Mouse (Mus musculus) neural tube, embryonic 12.5 days (tissue): ENCODE measurements at regions not wholly inside any gene's neighbourhood (a gene's known extent, or its start where the extent isn't known, plus 50 kb on each side); places are given as distances from the start of the nearest gene placed in this dataset.
"Not testable (repeated sequence)": the region's sequence is repeated elsewhere in the genome, so short reads cannot be mapped to it uniquely, and the experiment has no call there.

ENCODE experiments used
- ATAC-seq: fragments of 200-750 bp; cut with Nextera tagmentation; 2 replicates; pipeline ENCODE4 v1.8.0; 2017; ENCODE audit warnings: low read depth, mild to moderate bottlenecking, moderate TSS enrichment, moderate library complexity; ENCODE audit not compliant: low FRiP score
- H3K27ac ChIP-seq: fragments of 300-500 bp; sonication (generic); 2 replicates; pipeline ENCODE4 v1.5.1; 2016
- H3K27me3 ChIP-seq: fragments of 300-500 bp; sonication (generic); replicated peaks from 2 replicates; pipeline ENCODE4 v1.6.1; 2016; ENCODE audit warnings: mild to moderate bottlenecking
- H3K36me3 ChIP-seq: fragments of 300-500 bp; sonication (generic); 2 replicates; pipeline ENCODE4 v1.6.1; 2016; ENCODE audit warnings: mild to moderate bottlenecking
- H3K4me1 ChIP-seq: fragments of 300-500 bp; sonication (generic); 2 replicates; pipeline ENCODE4 v1.6.1; 2016
- H3K4me2 ChIP-seq: fragments of 300-500 bp; sonication (generic); replicated peaks from 2 replicates; pipeline ENCODE4 v1.6.1; 2016; ENCODE audit warnings: mild to moderate bottlenecking
- H3K4me3 ChIP-seq: fragments of 300-500 bp; sonication (generic); 2 replicates; pipeline ENCODE4 v1.5.1; 2016
- H3K9ac ChIP-seq: fragments of 300-500 bp; sonication (generic); 2 replicates; pipeline ENCODE4 v1.6.1; 2016; ENCODE audit warnings: mild to moderate bottlenecking
- H3K9me3 ChIP-seq: fragments of 300-500 bp; sonication (generic); 2 replicates; pipeline ENCODE4 v1.6.1; 2016; ENCODE audit warnings: mild to moderate bottlenecking
- WGBS: fragments of 180-500 bp; shearing (Covaris S2); methylation state at CpG from one replicate; pipeline ENCODE4 v1.1.7; 2016; 5-methylcytosine and 5-hydroxymethylcytosine counted together

DNA sequence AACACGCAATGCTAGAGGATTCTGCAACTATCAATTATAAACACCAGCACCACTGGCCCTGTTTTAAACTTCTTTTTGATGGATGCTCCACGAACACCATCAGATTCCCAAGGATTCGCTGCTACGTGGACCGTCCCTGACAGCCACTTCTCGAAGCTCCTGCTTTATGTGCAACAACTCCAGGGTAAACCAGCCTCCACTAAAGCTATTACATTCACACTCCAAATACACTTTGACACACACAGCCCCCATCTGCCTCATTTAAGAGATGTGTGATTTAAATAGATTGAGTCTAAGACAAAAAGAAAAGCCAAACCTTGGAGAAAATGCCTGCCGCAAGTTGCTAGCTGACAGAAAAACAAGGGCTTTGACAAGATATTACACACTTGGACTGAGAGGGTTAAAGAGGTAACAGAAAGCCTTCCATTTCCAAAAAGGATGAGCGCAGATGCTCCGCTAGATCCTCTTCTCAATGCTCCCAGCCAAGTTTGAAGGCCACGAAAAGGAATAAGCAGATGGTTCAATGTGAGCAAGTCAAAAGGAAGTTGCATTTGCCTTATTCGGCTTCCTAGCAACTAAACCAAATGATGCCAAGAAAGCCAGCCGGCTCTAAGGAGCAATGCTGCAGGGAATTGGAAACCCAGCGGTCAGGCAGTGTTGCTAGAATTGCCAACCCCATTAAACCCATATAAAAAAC lies 54.0 kb upstream of the Cnep1r1 start:
- no peaks in the 10 kb centered on the region for H3K27me3 ChIP-seq
- H3K4me2 ChIP-seq: no peak overlapping the region
- no peaks in the 10 kb centered on the region for H3K9me3 ChIP-seq
- ATAC-seq: no peak
- H3K9ac ChIP-seq: no peak overlapping the region
- WGBS: 87% methylated on average over 13 of the region's 13 CpGs
- H3K4me1 ChIP-seq: no peaks in the 10 kb centered on the region
- no peak overlapping the region for H3K27ac ChIP-seq
- no peak overlapping the region for H3K4me3 ChIP-seq
- H3K36me3 ChIP-seq: no peaks in the 10 kb centered on the region

DNA sequence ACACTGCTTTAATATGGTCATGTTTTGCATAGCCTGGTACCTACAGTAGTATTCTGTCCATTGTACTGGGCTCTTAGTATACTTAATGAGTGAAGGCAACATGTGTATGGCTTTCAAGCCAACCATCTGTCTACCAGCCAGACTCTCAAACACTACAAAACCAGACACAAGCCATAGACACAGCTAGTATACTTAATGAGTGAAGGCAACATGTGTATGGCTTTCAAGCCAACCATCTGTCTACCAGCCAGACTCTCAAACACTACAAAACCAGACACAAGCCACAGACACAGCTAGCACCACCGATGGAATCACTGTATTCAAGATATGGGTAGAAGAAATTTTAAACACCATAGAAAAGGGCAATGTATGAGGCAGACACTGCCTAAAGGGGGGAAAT lies 59.5 kb upstream of the Cnep1r1 start:
- not testable (repeated sequence) for H3K36me3 ChIP-seq, H3K4me2 ChIP-seq, H3K27ac ChIP-seq, H3K4me1 ChIP-seq, H3K9me3 ChIP-seq, H3K27me3 ChIP-seq, H3K4me3 ChIP-seq, ATAC-seq, H3K9ac ChIP-seq
- 77% methylated on average over 1 of the region's 1 CpGs for WGBS

DNA sequence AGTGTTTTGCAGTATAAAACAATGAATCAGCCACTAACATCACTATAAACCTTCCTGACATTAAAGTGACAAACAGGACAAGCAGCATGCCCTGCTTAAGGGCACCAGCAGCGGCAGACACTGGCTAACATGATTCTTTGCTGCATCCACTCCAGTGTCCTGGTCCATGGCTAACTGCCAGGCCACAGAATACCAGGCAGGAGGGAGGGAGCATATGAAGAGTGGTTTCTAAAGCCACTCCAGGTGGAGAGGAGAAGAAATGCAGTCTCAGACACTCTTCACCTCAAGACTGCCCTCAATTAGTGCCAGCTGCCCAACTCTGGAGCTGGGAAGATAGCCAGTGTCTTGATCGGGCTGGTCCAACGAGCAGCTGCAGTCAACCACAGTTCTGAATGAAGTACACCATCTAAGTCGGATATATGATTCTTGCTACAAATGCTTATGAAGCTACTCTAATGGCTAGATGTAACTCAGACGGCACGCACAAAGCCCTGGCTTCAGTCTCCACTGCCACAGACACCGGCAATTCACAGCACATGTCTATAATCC lies 60.8 kb upstream of the Cnep1r1 start:
- Histone ChIP-seq H3K4me3 (no peak overlapping the region), H3K36me3 (no peaks in the 10 kb centered on the region), H3K27ac (no peak overlapping the region), H3K4me2 (no peak overlapping the region), H3K9ac (no peak overlapping the region), H3K27me3 (no peaks in the 10 kb centered on the region), H3K4me1 (no peaks in the 10 kb centered on the region), H3K9me3 (no peaks in the 10 kb centered on the region)
- 93% methylated on average over 7 of the region's 7 CpGs for WGBS
- ATAC-seq: no peak

DNA sequence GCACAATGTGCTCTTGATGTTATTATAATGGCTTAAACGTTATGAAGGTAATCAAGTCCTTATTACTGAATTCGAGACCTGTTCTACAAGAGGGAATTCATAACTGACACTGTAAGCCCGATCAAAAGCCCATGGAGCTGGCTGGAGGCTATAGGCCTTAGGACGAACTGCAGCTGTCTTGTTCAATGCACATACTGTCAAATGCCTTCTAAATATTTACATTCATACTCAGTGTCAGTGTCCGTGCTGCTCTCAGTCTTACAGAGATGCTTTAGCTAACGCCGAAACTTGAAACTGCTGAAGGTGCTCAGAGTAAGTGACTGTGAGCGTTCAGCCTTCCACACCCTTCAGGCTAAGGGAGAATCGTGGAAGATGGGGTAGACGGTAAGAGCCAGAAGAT lies 67.9 kb upstream of the Cnep1r1 start:
- H3K4me2 ChIP-seq: no peak overlapping the region
- H3K9me3 ChIP-seq: no peaks in the 10 kb centered on the region

DNA sequence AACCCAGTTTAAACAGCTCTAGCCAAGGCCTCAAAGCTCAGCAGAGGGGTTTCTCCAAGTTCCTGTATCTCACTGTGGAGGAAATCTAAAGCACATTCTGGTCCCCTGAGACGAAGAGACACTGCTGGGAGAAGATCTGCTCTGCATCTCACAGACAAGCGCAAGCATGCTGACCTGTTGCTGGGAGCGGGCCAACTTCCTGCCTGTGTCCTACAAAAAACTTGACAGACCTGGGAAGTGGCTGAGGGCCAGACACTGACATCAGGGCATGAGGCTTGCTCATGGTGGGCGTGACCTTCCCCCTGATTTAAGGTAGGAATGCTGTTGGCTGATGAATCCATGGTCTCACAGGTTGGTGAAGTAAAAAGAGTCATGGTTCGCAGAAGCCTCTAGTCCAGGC lies 69.5 kb upstream of the Cnep1r1 start:
- no peaks in the 10 kb centered on the region for H3K9me3 ChIP-seq
- WGBS: 81% methylated on average over 5 of the region's 5 CpGs
- no peak overlapping the region for H3K27ac ChIP-seq
- H3K4me2 ChIP-seq: no peak overlapping the region
- H3K4me3 ChIP-seq: no peak overlapping the region
- no peak overlapping the region for H3K9ac ChIP-seq
- ATAC-seq: no peak
- no peaks in the 10 kb centered on the region for H3K4me1 ChIP-seq
- no peaks in the 10 kb centered on the region for H3K27me3 ChIP-seq
- H3K36me3 ChIP-seq: no peaks in the 10 kb centered on the region

More for the DNA sequence above, 67.9 kb upstream of the Cnep1r1 start:
- no peak for ATAC-seq
- no peaks in the 10 kb centered on the region for H3K36me3 ChIP-seq
- no peak overlapping the region for H3K4me3 ChIP-seq
- H3K27ac ChIP-seq: no peak overlapping the region
- H3K9ac ChIP-seq: no peak overlapping the region
- no peaks in the 10 kb centered on the region for H3K27me3 ChIP-seq
- no peaks in the 10 kb centered on the region for H3K4me1 ChIP-seq
- WGBS: 89% methylated on average over 10 of the region's 10 CpGs

DNA sequence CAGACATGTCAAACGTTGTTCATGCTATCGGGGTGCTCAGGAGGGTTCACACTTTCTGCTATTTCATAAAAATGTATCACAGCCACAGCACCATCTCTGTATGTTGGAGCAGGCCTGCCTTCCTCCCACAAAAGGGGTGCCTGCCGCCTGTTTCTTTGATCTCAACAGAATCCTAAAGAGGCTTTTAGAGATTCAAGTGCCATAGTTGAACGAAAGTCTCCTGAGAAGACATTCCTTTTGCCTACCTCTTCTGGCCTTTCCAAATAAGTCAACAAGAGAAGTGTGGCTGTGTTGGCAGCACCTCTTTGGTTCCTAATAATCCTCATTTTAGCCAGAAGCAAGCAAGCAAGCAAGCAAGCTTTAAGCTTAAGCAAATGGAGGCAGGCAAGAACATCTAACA lies 72.6 kb upstream of the Cnep1r1 start:
- no peak overlapping the region for H3K4me2 ChIP-seq
- H3K9ac ChIP-seq: no peak overlapping the region
- no peak overlapping the region for H3K27ac ChIP-seq
- H3K4me3 ChIP-seq: no peak overlapping the region
- 88% methylated on average over 4 of the region's 4 CpGs for WGBS
- H3K9me3 ChIP-seq: no peaks in the 10 kb centered on the region
- no peak for ATAC-seq
- no peaks in the 10 kb centered on the region for H3K27me3 ChIP-seq
- no peaks in the 10 kb centered on the region for H3K4me1 ChIP-seq
- no peaks in the 10 kb centered on the region for H3K36me3 ChIP-seq

DNA sequence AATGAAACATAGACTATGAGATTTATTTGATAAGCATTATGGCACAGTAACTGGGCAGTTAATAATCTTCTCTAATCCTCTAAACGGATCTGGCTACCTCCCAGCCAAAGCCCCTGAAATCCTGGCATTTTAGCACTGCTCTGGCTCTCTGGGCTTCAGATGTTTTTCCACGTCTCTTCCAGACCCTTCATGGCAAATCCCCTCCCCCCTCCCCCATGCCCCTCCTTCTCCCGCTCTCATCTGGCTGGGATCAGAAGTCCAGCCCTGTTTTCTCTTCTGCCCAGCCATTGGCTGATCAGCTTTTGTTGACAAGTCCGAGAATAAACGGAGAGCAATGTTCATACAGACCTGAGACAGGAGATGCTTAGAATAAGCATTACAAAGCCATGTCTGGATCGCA lies 79.3 kb upstream of the Cnep1r1 start:
- WGBS: 41% methylated on average over 6 of the region's 6 CpGs
- no peaks in the 10 kb centered on the region for H3K4me1 ChIP-seq
- H3K9ac ChIP-seq: no peak overlapping the region
- no peak overlapping the region for H3K27ac ChIP-seq
- no peaks in the 10 kb centered on the region for H3K36me3 ChIP-seq
- H3K27me3 ChIP-seq: no peaks in the 10 kb centered on the region
- H3K4me3 ChIP-seq: no peak overlapping the region
- no peak for ATAC-seq
- no peak overlapping the region for H3K4me2 ChIP-seq
- H3K9me3 ChIP-seq: no peaks in the 10 kb centered on the region

DNA sequence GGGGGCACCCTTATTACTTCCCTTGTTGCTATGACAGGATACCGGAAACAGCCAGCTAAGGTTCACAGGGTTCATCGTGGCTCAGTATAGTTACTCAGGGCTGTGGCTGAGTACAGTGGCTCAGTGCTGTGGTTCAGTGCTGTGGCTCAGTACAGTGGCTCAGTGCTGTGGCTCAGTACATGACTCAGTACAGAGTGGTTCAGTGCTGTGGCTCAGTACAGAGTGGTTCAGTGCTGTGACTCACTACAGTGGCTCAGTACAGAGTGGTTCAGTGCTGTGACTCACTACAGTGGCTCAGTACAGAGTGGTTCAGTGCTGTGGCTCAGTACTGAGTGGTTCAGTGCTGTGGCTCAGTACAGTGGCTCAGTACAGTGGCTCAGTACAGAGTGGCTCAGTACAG lies 78.6 kb upstream of the Zfp423 start:
- Histone ChIP-seq H3K27me3 (no peaks in the 10 kb centered on the region), H3K4me1 (no peaks in the 10 kb centered on the region), H3K27ac (no peak overlapping the region), H3K9me3 (no peaks in the 10 kb centered on the region), H3K4me3 (no peak overlapping the region), H3K36me3 (no peaks in the 10 kb centered on the region), H3K4me2 (no peak overlapping the region), H3K9ac (no peak overlapping the region)
- ATAC-seq: no peak
- WGBS: 95% methylated on average over 2 of the region's 2 CpGs

DNA sequence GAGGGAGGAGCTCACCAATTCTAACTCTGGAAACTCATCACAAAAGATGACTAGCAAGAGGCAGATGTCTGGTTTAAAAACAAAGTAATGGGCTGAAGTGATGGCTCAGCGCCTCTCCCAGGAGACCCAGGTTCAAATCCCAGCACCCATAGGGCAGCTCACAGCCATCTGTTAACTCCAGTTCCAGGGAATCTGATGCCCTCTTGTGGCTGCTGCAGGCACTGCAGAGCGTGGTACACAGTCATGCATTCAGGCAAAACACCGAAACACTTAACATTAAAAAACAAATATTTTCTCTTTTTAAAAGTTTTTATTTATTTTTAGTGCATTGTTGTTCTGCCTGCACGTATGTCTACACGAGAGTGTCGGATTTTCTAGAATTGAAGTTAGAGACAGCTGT lies 73.7 kb upstream of the Zfp423 start:
- Histone ChIP-seq H3K4me3 (no peak overlapping the region), H3K27me3 (no peaks in the 10 kb centered on the region), H3K9me3 (no peaks in the 10 kb centered on the region), H3K4me2 (no peak overlapping the region), H3K27ac (no peak overlapping the region), H3K4me1 (no peaks in the 10 kb centered on the region), H3K36me3 (no peaks in the 10 kb centered on the region), H3K9ac (no peak overlapping the region)
- 84% methylated on average over 6 of the region's 6 CpGs for WGBS
- ATAC-seq: no peak

DNA sequence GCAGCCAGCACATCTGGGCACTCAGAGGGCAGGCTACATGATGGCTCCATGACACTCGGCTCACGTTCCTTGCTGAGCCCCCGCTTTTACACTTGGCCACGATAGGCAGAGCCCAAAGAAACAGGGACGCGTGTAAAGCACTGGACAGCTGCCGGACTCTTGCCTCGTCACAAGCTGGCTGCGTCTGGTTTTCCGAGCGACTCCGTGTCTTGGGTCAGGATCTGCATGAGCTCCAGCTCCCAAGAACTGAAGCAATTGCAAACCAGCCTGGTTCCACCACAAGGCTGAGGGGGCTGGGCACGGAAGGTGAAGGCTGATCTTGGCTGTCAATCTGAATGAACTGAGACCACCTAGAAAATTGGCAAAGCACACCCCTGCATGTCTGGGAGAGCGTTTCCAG lies 65.1 kb upstream of the Zfp423 start:
- Histone ChIP-seq H3K4me2 (no peak overlapping the region), H3K27ac (no peak overlapping the region), H3K9me3 (no peaks in the 10 kb centered on the region), H3K27me3 (no peaks in the 10 kb centered on the region), H3K36me3 (no peaks in the 10 kb centered on the region), H3K4me3 (no peak overlapping the region), H3K9ac (no peak overlapping the region), H3K4me1 (no peaks in the 10 kb centered on the region; the same call in 1 of the 2 replicates)
- WGBS: 89% methylated on average over 14 of the region's 14 CpGs
- no peak for ATAC-seq

DNA sequence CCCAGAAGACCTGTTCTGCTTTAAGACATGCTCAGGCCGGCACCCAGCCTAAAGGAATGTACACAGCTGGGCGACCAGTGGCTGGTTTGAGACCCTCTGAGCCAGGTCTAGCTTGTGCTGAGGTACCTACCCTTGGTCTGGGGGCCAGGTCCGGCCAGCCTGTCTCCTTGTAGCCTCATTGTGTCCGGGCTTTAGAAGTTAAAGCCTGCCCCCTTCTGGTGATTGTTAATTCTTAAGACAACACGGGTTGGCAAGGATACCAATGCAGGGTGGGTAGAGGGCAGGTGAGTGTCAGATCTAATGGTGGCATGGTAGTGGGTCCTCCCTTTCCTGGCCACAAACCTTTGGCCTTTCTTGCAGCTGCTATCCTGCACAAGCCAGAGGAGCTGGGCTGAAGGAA lies 64.0 kb upstream of the Zfp423 start:
- Histone ChIP-seq H3K27ac (no peak overlapping the region), H3K36me3 (no peaks in the 10 kb centered on the region), H3K4me3 (no peak overlapping the region), H3K9me3 (peaks cover 2% of the 10 kb centered on the region; the same call in 1 of the 2 replicates), H3K4me1 (no peaks in the 10 kb centered on the region; the same call in 1 of the 2 replicates), H3K9ac (no peak overlapping the region), H3K27me3 (no peaks in the 10 kb centered on the region), H3K4me2 (no peak overlapping the region)
- peak; percentile 72 for ATAC-seq
- 13% methylated on average over 5 of the region's 5 CpGs for WGBS

DNA sequence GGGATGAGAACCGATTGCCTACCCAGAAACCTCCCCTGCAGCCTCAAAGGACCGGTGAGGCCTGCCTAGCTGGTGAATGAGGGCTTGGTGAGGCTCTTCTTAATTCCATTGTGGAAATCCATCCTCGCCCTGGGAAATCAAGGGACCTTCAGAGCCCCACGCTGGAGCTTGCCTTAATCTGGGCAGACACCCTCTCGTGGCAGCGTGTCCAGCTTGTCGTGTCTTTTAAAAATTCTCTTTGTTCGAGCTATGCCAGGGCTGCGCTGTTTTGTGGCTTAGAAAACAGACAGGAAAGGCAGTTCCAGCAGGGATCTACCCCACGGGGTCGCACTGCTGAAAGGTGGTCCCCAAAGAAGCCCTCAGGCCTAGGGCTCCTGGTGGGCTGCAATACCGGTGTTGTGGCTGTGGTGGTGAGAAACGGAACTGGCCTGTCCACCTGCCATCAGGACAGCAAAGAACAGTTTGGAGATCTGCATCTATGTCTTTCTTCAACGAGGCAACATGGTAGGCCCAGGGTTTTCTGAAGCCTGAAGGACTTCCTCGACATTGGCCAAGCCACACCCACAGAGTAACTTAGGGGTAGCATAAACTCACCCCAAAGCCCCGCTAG lies 63.5 kb upstream of the Zfp423 start:
- Histone ChIP-seq H3K9me3 (peaks cover 7% of the 10 kb centered on the region; the same call in 1 of the 2 replicates), H3K36me3 (no peaks in the 10 kb centered on the region), H3K4me2 (no peak overlapping the region), H3K4me1 (no peaks in the 10 kb centered on the region; the same call in 1 of the 2 replicates), H3K27ac (no peak overlapping the region), H3K4me3 (no peak overlapping the region), H3K27me3 (no peaks in the 10 kb centered on the region), H3K9ac (no peak overlapping the region)
- no peak for ATAC-seq
- WGBS: 68% methylated on average over 16 of the region's 16 CpGs
